Mouse (Mus musculus) kidney, adult 10 weeks (tissue): ENCODE measurements around the gene Gm26602. TPM values are rescaled to one million over a fixed set of nuclear protein-coding genes. Genes with fewer than 3 reads are reported as not detected.

ENCODE experiments used
- polyA plus RNA-seq: library from polyadenylated mRNA; stranded (reverse); fragments of 350-450 nt; fragmentation: Illumina TruSeq; extraction: RNeasy Lipid Tissue Mini Kit (QIAGEN cat#74804); gene quantifications from one replicate; pipeline ENCODE4 v1.2.3, GENCODE M21; 2014; ENCODE audit warnings: low read depth, low replicate concordance

The Gm26602 gene
- polyA plus RNA-seq, result not detected

GRCm38 (mm10) chr10:79910556-79910955, at the start of gene Gm26602:
Gm26602 (plus strand) TSS chr10:79910856.

GRCm38 (mm10) chr10:79874290-79874862, 36.3 kb upstream of the Gm26602 start, which contains the start of the genes Prtn3 and Plppr3:
Prtn3 (plus strand) TSS chr10:79874476.
Plppr3 (minus strand) TSS chr10:79874634.

DNA sequence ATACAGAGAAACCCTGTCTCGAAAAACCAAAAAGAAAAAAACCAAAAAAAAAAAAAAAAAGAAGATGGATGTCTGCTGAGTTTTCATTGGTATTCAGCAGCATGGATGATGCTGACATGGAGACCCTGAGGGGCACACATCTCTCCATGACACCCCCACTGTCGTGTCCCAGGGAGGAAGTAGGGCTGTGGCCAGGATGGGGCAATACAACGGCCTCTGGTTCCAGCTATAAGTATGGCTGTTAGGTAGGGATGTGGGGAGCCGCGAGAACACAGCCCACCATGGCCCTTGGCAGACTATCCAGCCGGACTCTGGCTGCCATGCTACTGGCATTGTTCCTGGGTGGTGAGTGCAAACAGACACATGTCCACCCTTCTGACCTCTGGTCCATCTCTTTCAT, 24.6 kb upstream of the Gm26602 start, which contains the start of gene Elane:
TSS of gene Elane (plus strand) at position 194 of the 400 bp plus-strand sequence.

DNA sequence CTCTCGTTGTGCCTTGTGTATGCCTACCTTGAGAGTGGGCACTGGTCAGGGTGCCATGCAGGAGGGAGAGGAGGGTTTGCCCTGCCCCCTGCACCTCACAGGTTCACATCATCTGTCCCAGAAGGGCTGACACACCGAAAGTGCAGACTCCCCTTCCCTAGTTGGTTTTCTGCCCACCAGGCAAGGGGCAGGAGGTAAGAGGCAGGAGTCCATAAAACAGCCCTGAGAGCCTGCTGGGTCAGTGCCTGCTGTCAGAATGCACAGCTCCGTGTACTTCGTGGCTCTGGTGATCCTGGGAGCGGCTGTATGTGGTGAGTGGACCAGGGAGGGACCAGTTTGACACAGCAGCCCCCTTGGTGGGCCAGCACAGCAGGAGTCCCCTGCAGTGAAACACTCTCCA, 20.0 kb upstream of the Gm26602 start, which contains the start of gene Cfd:
TSS of gene Cfd (plus strand) at position 184 of the 400 bp plus-strand sequence.

GRCm38 (mm10) chr10:79908167-79909091, 2.2 kb upstream of the Gm26602 start, which contains the start of gene Med16:
Med16 (minus strand) TSS chr10:79908923.

DNA sequence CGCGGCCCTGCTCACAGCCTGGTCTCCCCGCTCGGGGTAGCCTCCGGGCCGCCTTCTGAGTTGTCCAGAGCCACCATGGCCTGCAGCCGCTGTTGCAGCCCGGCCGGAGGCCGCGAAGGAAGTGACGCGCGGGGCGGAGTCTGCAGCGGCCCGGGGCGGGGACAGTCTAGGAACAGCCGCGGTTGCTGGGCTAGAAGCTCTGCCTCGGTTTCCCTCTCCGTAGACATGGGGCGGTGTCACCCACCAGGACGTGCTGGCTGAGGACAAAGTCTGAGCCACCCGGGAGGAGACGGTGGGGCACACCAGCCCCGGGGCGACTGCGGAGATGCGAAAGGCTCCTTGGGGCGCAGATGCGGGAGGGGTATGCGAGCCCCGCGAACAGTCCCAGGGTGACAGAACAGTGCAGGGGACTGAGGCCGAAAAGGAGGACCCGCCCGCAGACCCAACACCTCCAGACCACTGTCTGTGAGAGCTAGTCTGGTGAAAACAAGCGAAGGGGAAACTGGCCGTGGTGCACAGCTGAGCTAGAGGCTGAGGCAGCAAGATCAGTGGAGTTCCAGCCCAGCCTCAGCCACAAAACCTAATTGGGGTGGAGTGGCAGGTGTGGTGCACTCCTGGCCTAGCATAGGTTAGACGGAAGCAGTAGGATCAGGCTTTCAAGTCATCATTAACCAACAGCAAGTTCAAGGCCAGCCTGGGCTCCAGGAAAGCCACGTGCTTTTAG, 6.3 kb downstream of the Gm26602 start, which contains the start of gene Kiss1r:
TSS of gene Kiss1r (plus strand) at position 164 of the 724 bp plus-strand sequence.

GRCm38 (mm10) chr10:79920958-79921535, 10.4 kb downstream of the Gm26602 start, which contains the start of gene R3hdm4:
R3hdm4 (minus strand) TSS chr10:79921208.

GRCm38 (mm10) chr10:79926491-79927323, 16.1 kb downstream of the Gm26602 start, which contains the start of gene Arid3a:
Arid3a (plus strand) TSS chr10:79927043.

GRCm38 (mm10) chr10:79959847-79960601, 49.4 kb downstream of the Gm26602 start, which contains the start of gene Wdr18:
Wdr18 (plus strand) TSS chr10:79960152.

Other genes with a start within 250 kb of the Gm26602 start
- gene Madcam1, start 246.3 kb upstream of the Gm26602 start, polyA plus RNA-seq, result not detected
- gene Tpgs1, start 241.5 kb upstream of the Gm26602 start, polyA plus RNA-seq, result not detected
- gene Cdc34, start 228.7 kb upstream of the Gm26602 start, polyA plus RNA-seq, result not detected
- not detected for gene Gzmm, start 221.8 kb upstream of the Gm26602 start, polyA plus RNA-seq
- 293 TPM for gene Bsg, start 206.4 kb upstream of the Gm26602 start, polyA plus RNA-seq
- gene Hcn2, start 194.2 kb upstream of the Gm26602 start, polyA plus RNA-seq, result not detected
- 4.2 TPM for gene Polrmt, start 164.3 kb upstream of the Gm26602 start, polyA plus RNA-seq
- not detected for gene Fgf22, start 155.8 kb upstream of the Gm26602 start, polyA plus RNA-seq
- 0.36 TPM for gene Rnf126, start 143.9 kb upstream of the Gm26602 start, polyA plus RNA-seq
- 2.6 TPM for gene Fstl3, start 133.6 kb upstream of the Gm26602 start, polyA plus RNA-seq
- gene Prss57, start 119.9 kb upstream of the Gm26602 start, polyA plus RNA-seq, result not detected
- 1.1 TPM for gene Palm, start 117.3 kb upstream of the Gm26602 start, polyA plus RNA-seq
- gene Misp, start 89.9 kb upstream of the Gm26602 start, polyA plus RNA-seq, result 0.49 TPM
- gene Ptbp1, start 56.4 kb upstream of the Gm26602 start, polyA plus RNA-seq, result 40.9 TPM
- not detected for gene Prtn3, start 36.4 kb upstream of the Gm26602 start, polyA plus RNA-seq
- not detected for gene Plppr3, start 36.2 kb upstream of the Gm26602 start, polyA plus RNA-seq
- gene Elane, start 24.6 kb upstream of the Gm26602 start, polyA plus RNA-seq, result not detected
- gene Cfd, start 20.0 kb upstream of the Gm26602 start, polyA plus RNA-seq, result not detected
- gene Med16, start 1.9 kb upstream of the Gm26602 start, polyA plus RNA-seq, result 0.20 TPM
- 0.16 TPM for gene Kiss1r, start 6.1 kb downstream of the Gm26602 start, polyA plus RNA-seq
- gene R3hdm4, start 10.4 kb downstream of the Gm26602 start, polyA plus RNA-seq, result 6.4 TPM
- 3.1 TPM for gene Arid3a, start 16.2 kb downstream of the Gm26602 start, polyA plus RNA-seq
- 1.7 TPM for gene Wdr18, start 49.3 kb downstream of the Gm26602 start, polyA plus RNA-seq
- not detected for gene Grin3b, start 59.9 kb downstream of the Gm26602 start, polyA plus RNA-seq
- 0.40 TPM for gene Tmem259, start 73.5 kb downstream of the Gm26602 start, polyA plus RNA-seq
- gene Cnn2, start 77.7 kb downstream of the Gm26602 start, polyA plus RNA-seq, result 3.0 TPM
- 0.12 TPM for gene Abca7, start 85.6 kb downstream of the Gm26602 start, polyA plus RNA-seq
- gene Arhgap45, start 105.8 kb downstream of the Gm26602 start, polyA plus RNA-seq, result not detected
- 0.32 TPM for gene Polr2e, start 128.9 kb downstream of the Gm26602 start, polyA plus RNA-seq
- 92.2 TPM for gene Gpx4, start 136.3 kb downstream of the Gm26602 start, polyA plus RNA-seq
- gene Sbno2, start 194.7 kb downstream of the Gm26602 start, polyA plus RNA-seq, result 0.24 TPM
- gene Stk11, start 204.9 kb downstream of the Gm26602 start, polyA plus RNA-seq, result 3.9 TPM
- gene Atp5d, start 227.8 kb downstream of the Gm26602 start, polyA plus RNA-seq, result 0.85 TPM
- gene Cbarp, start 230.0 kb downstream of the Gm26602 start, polyA plus RNA-seq, result not detected
- 5.1 TPM for gene Midn, start 237.4 kb downstream of the Gm26602 start, polyA plus RNA-seq